Mouse (Mus musculus) kidney, postnatal 0 days (tissue): ENCODE results near the gene Rasl11a. TPM values are rescaled to one million over a fixed set of nuclear protein-coding genes. Genes with fewer than 3 reads are reported as not detected.

Experiments used
- ATAC-seq: fragments of 200-750 bp; cut with Nextera tagmentation; replicated peaks from 2 replicates; pipeline ENCODE4 v1.8.0; 2017; ENCODE audit warnings: low read depth, moderate number of reproducible peaks, moderate TSS enrichment, moderate library complexity; ENCODE audit not compliant: low FRiP score
- DNase-seq: peaks from one replicate; pipeline ENCODE4 v3.0.0-alpha.2; 2016; ENCODE audit warnings: low spot score
- H3K27ac ChIP-seq: fragments of 300-500 bp; sonication (generic); 2 replicates; pipeline ENCODE4 v1.5.1; 2014; ENCODE audit warnings: mild to moderate bottlenecking
- H3K27me3 ChIP-seq: fragments of 300-500 bp; sonication (generic); 2 replicates; pipeline ENCODE4 v1.6.1; 2014; ENCODE audit warnings: low read length, mixed read lengths; ENCODE audit not compliant: insufficient read depth
- H3K36me3 ChIP-seq: fragments of 300-500 bp; sonication (generic); 2 replicates; pipeline ENCODE4 v1.6.1; 2014; ENCODE audit warnings: low read length, mixed read lengths; ENCODE audit not compliant: insufficient read depth
- H3K4me1 ChIP-seq: fragments of 300-500 bp; sonication (generic); replicated peaks from 2 replicates; pipeline ENCODE4 v1.6.1; 2014; ENCODE audit warnings: antibody characterized with exemption, low read length, mixed read lengths; ENCODE audit not compliant: insufficient read depth
- H3K4me2 ChIP-seq: fragments of 300-500 bp; sonication (generic); 2 replicates; pipeline ENCODE4 v1.6.1; 2014; ENCODE audit warnings: mild to moderate bottlenecking, low read length, moderate library complexity, mixed read lengths
- H3K4me3 ChIP-seq: fragments of 300-500 bp; sonication (generic); replicated peaks from 2 replicates; pipeline ENCODE4 v1.5.1; 2014; ENCODE audit warnings: low read depth, low read length
- H3K9ac ChIP-seq: fragments of 300-500 bp; sonication (generic); 2 replicates; pipeline ENCODE4 v1.6.1; 2014; ENCODE audit warnings: low read depth, low read length
- H3K9me3 ChIP-seq: fragments of 300-500 bp; sonication (generic); replicated peaks from 2 replicates; pipeline ENCODE4 v1.6.1; 2016; ENCODE audit warnings: low read length, inconsistent platforms, mixed read lengths
- CTCF ChIP-seq: IDR thresholded peaks from 2 replicates; pipeline ENCODE4 v1.5.1; 2016; ENCODE audit warnings: antibody characterized with exemption, low read depth, mild to moderate bottlenecking, moderate library complexity
- WGBS: fragments of 180-500 bp; shearing (Covaris S2); extraction: QIAGEN DNeasy Blood & Tissue Kit; methylation state at CpG from one replicate; pipeline ENCODE4 v1.1.7; 2014; 5-methylcytosine and 5-hydroxymethylcytosine counted together
- polyA plus RNA-seq: library from polyadenylated mRNA; unstranded; fragments of >200 nt; fragmentation: Nextera tagmentation; extraction: Ambion mirVana; gene quantifications from 2 replicates; pipeline ENCODE4 v1.2.1, GENCODE M21; 2015

Rasl11a gene
- polyA plus RNA-seq: 112 and 115 TPM in 2 replicates

DNA sequence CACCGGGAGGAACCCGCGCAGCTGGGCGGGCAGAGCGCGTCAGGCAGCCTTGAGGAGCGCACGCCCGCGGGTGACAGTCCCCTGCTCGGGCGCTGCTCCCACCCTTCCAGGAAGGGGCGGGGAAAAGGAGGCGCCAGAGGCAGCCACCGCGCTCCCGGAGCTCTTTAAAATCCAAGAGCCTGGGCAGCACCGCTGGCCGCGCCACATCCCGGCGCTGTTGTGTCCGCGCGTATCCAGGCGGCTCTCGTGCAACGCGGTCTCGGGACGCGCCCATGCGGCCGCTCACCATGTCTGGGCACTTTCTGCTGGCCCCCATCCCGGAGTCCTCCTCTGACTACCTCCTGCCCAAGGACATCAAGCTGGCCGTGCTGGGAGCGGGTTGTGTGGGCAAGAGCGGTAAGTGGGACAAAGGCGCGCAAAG is at the start of gene Rasl11a:
Rasl11a (plus strand) TSS at position 127 of the 421 bp plus-strand sequence.
- DNase-seq (peak; percentile 95), ATAC-seq (peak; percentile 86)
- TF ChIP-seq CTCF: peak; percentile 39
- peak within 1 kb of the TSS; percentile 68 for H3K9ac ChIP-seq
- H3K4me3 ChIP-seq: peak within 1 kb of the TSS; percentile 69
- peaks cover 6% of the 10 kb centered on the region; the same call in 1 of the 2 replicates for H3K4me1 ChIP-seq
- H3K27ac ChIP-seq: peak within 1 kb of the TSS; percentile 87
- H3K27me3 ChIP-seq: no peaks in the 10 kb centered on the region
- peak within 1 kb of the TSS; percentile 84 for H3K4me2 ChIP-seq
- no peaks in the 10 kb centered on the region for H3K9me3 ChIP-seq
- 0 out of 2 replicates have a peak, but pooled peaks cover 2% of the 10 kb centered on the region for H3K36me3 ChIP-seq
- under 1% methylated on average over 40 of the region's 40 CpGs for WGBS

DNA sequence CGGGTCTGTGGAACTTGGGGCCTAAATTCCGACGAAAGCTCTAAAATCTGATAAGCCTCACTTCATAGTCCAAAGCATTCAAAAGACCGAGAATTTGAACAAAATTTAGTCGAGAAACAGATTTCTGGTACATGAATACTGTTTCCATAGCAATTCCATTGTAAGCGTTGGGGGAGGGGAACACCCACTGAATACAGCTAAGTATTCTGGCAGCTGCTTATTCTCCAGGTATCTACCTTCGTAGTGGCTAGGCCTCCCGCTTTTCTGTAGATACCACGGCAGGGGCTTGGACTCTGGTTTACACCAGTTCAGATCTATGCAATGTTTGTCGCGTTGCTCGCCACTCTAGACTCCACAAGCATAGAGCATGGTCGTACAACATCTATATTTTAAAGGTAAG is 49.1 kb upstream of the Rasl11a start:
- Histone ChIP-seq H3K4me1 (peaks cover 15% of the 10 kb centered on the region; the same call in 1 of the 2 replicates), H3K27ac (no peak overlapping the region), H3K9ac (no peak overlapping the region), H3K4me3 (no peak overlapping the region), H3K36me3 (no peaks in the 10 kb centered on the region), H3K27me3 (no peaks in the 10 kb centered on the region), H3K4me2 (no peak overlapping the region), H3K9me3 (no peaks in the 10 kb centered on the region)
- DNase-seq: no peak
- TF ChIP-seq CTCF: no peak
- ATAC-seq: no peak
- 79% methylated on average over 13 of the region's 13 CpGs for WGBS

DNA sequence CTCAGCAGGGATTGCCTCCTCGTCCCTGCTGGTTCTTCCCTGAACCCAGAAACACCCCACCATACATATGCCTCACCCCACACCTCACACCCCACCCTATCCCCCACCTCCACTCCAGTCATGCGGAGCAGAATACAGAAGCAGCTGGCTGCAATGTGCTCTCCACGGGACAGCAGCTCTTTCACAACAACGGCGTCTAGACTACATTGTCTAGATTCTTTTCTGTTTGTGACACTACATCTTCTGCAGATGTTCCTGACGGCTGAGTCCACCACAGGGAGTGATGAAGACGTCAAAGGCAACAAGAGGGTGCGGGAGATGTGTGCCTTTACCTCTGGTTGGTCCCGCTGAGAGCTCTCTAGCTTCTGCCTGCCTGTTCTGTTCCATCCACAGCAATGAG is 46.8 kb upstream of the Rasl11a start:
- no peak for DNase-seq

DNA sequence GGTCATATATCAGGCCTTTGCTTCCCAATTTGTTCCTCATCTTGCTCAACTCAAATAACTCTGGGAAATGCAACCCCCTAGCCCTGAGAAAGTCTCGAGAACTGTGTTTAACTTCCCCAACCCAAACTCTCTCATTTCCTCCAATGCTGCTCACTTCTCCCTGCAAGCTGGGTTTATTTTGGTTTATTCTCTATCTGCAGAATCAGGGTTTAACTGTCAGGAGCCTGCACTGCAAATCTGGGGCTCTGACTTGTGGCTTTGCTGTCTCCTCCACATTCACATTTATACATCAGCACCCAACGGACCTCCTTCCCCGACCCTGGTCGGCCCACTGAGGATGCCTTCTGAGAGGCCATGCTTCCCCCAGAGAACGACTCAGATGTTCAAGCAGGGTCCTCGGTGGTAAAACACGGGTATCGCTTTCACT is 38.9 kb upstream of the Rasl11a start:
- no peak for TF ChIP-seq CTCF
- DNase-seq (no peak), ATAC-seq (no peak)
- no peaks in the 10 kb centered on the region for H3K27me3 ChIP-seq
- no peak overlapping the region for H3K9ac ChIP-seq
- WGBS: 44% methylated on average over 8 of the region's 8 CpGs
- no peaks in the 10 kb centered on the region for H3K9me3 ChIP-seq
- no peak overlapping the region for H3K4me3 ChIP-seq
- no peaks in the 10 kb centered on the region for H3K4me1 ChIP-seq
- H3K36me3 ChIP-seq: no peaks in the 10 kb centered on the region
- no peak overlapping the region for H3K27ac ChIP-seq
- H3K4me2 ChIP-seq: no peak overlapping the region

More for the DNA sequence above, 46.8 kb upstream of the Rasl11a start:
- H3K9ac ChIP-seq: no peak overlapping the region
- no peaks in the 10 kb centered on the region; the same call in 1 of the 2 replicates for H3K4me1 ChIP-seq
- 50% methylated on average over 9 of the region's 9 CpGs for WGBS
- H3K36me3 ChIP-seq: no peaks in the 10 kb centered on the region
- H3K27ac ChIP-seq: no peak overlapping the region
- no peak for TF ChIP-seq CTCF
- no peak for ATAC-seq
- no peak overlapping the region for H3K4me3 ChIP-seq
- no peaks in the 10 kb centered on the region for H3K9me3 ChIP-seq
- no peak overlapping the region for H3K4me2 ChIP-seq
- H3K27me3 ChIP-seq: no peaks in the 10 kb centered on the region

DNA sequence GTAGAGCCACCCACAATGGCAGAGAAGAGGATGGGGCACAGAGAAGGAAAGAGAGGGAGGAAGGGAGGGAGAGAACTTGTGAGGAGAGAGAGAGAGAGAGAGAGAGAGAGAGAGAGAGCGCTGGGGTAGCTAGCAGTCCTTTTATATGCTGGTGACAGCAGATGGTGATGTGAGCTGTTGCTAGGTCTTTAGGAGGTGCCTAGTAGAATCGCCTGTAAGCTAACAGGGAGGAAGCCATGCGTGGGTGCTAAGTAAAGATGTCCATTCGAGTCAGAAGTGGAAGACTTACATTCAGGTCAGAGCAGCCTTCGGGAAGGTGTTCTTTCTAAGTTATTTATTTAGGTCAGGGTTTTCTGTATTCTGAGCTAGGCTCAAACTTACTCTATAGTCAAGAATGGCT is 34.9 kb upstream of the Rasl11a start:
- Histone ChIP-seq H3K9ac (no peak overlapping the region), H3K4me2 (no peak overlapping the region), H3K27ac (no peak overlapping the region), H3K27me3 (no peaks in the 10 kb centered on the region), H3K9me3 (no peaks in the 10 kb centered on the region), H3K4me3 (no peak overlapping the region), H3K36me3 (no peaks in the 10 kb centered on the region), H3K4me1 (no peaks in the 10 kb centered on the region)
- 66% methylated on average over 5 of the region's 5 CpGs for WGBS
- no peak for DNase-seq
- TF ChIP-seq CTCF: no peak
- no peak for ATAC-seq

DNA sequence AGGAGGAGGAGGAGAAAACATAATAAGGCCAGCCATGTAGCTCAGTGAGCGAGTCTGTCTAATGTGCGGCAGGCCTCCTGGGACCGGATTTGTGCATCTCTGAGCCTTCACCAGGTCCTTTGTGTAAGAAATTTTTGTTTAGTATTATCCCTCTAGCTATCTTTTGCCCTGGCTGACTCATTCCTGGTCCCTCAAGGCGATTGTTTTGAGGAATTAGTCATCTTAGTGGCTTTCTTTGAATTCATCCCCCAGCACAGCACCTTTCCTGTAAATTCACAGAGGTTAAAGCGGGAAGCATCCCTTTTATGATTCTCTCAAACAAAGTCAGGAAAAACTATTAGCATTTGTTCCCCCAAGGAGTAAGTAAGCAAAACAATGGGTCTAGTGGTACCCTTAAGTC is 32.0 kb upstream of the Rasl11a start:
- Histone ChIP-seq H3K27me3 (no peaks in the 10 kb centered on the region), H3K4me3 (no peak overlapping the region), H3K4me2 (no peak overlapping the region), H3K9me3 (no peaks in the 10 kb centered on the region), H3K9ac (no peak overlapping the region), H3K27ac (no peak overlapping the region), H3K4me1 (no peaks in the 10 kb centered on the region), H3K36me3 (no peaks in the 10 kb centered on the region)
- no peak for ATAC-seq
- no peak for TF ChIP-seq CTCF
- DNase-seq: no peak
- 89% methylated on average over 5 of the region's 5 CpGs for WGBS

DNA sequence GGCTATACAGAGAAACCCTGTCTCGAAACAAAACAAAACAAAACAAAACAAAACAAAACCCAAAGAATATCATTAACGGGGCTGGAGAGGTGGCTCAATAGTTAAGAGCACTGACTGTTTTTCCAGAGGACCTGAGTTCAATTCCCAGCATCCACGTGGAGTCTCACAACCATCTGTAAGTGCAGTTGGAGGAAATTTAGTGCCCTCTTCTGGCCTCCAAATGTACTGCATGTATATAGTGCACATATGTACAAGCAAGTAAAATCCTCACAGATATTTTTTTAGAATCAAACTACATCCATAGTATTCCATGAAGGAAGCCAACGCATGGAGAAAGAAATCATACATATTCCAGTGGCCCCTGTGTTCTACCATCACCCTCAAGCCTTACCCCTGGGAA is 31.4 kb upstream of the Rasl11a start:
- no peaks in the 10 kb centered on the region for H3K9me3 ChIP-seq
- no peak overlapping the region for H3K4me2 ChIP-seq
- DNase-seq: no peak
- H3K4me3 ChIP-seq: no peak overlapping the region
- H3K27me3 ChIP-seq: no peaks in the 10 kb centered on the region
- TF ChIP-seq CTCF: peak; percentile 34; the same call in 1 of the 2 replicates
- H3K27ac ChIP-seq: no peak overlapping the region
- no peak for ATAC-seq
- H3K4me1 ChIP-seq: no peaks in the 10 kb centered on the region
- no peak overlapping the region for H3K9ac ChIP-seq
- no peaks in the 10 kb centered on the region for H3K36me3 ChIP-seq
- WGBS: 86% methylated on average over 4 of the region's 4 CpGs
